Comparison of ENCODE assay signal across 16 mouse cellular contexts in genomic region chr5:90876471-90877172, GRCm38 (mm10). TPM values are rescaled to one million over a fixed set of nuclear protein-coding genes. Genes with fewer than 3 reads are reported as not detected.
DNase-seq lines count a peak whose midpoint lies in the region; ATAC-seq and TF ChIP-seq lines count a peak whose summit lies in the region.
"Had no signal": no experiment of that assay in that cellular context is flagged by ENCODE, and none has a peak within 500 bp of the region (broad histone marks: within the 10 kb centered on the region; RNA-seq: fewer than 3 reads in every experiment).

No protein-coding gene starts in this region.

- no peak overlapping the region for H3K9ac ChIP-seq in lung, embryonic 15.5 days
- H3K9ac ChIP-seq: forebrain, embryonic 13.5 days; hindbrain, embryonic 15.5 days; limb, embryonic 13.5 days; liver, embryonic 15.5 days; midbrain, embryonic 13.5 days had no signal

- H3K9me3 ChIP-seq in lung, embryonic 15.5 days, result no peaks in the 10 kb centered on the region
- H3K9me3 ChIP-seq: forebrain, embryonic 13.5 days; hindbrain, embryonic 15.5 days; limb, embryonic 13.5 days; liver, embryonic 15.5 days; midbrain, embryonic 13.5 days had no signal

- H3K4me3 ChIP-seq in lung, embryonic 15.5 days, result no peak overlapping the region
- no peak overlapping the region for H3K4me3 ChIP-seq in lung, adult 2 months (replicated peaks; ENCODE audit: extremely low read depth, low read depth, low read length)
- no peak overlapping the region for H3K4me3 ChIP-seq in embryonic fibroblast, embryonic 13.5 days (ENCODE audit: insufficient read depth, low read length)
- H3K4me3 ChIP-seq: forebrain, embryonic 13.5 days; hindbrain, embryonic 15.5 days; limb, embryonic 13.5 days; liver, embryonic 15.5 days; midbrain, embryonic 13.5 days had no signal

- 0 out of 2 replicates have a peak overlapping the region, but pooled peaks have one; percentile 5 for H3K27ac ChIP-seq in lung, embryonic 15.5 days
- peak overlapping the region; percentile 100 for H3K27ac ChIP-seq in embryonic fibroblast, embryonic 13.5 days (ENCODE audit: insufficient read depth, low read length)
- H3K27ac ChIP-seq: forebrain, embryonic 13.5 days; hindbrain, embryonic 15.5 days; limb, embryonic 13.5 days; liver, embryonic 15.5 days; midbrain, embryonic 13.5 days had no signal

- DNase-seq in lung, adult 2 months, result no peak
- DNase-seq in Muller cell, postnatal 12 days (ENCODE audit: inconsistent ontology term), result peak; percentile 65
- peak; percentile 24 for DNase-seq in skeletal muscle tissue, adult 2 months (ENCODE audit: low read depth, low spot score)
- DNase-seq in spleen, postnatal 10 days (ENCODE audit: low spot score in 2 of 2), result no peak
- DNase-seq in spleen, adult 18-20 months, result no peak
- DNase-seq: cerebellum, adult 9-11 months; right cerebral cortex, adult 18-20 months; thymus, postnatal 36 days had no signal

- no peaks in the 10 kb centered on the region for H3K4me1 ChIP-seq in lung, embryonic 15.5 days
- H3K4me1 ChIP-seq in lung, adult 2 months (ENCODE audit: control insufficient read depth, insufficient read depth, low read length), result no peaks in the 10 kb centered on the region
- H3K4me1 ChIP-seq in embryonic fibroblast, embryonic 13.5 days (ENCODE audit: control insufficient read depth, insufficient read depth, low read length), result peaks cover 16% of the 10 kb centered on the region
- H3K4me1 ChIP-seq: forebrain, embryonic 13.5 days; hindbrain, embryonic 15.5 days; liver, embryonic 15.5 days; midbrain, embryonic 13.5 days had no signal

- no peak overlapping the region for H3K4me2 ChIP-seq in lung, embryonic 15.5 days
- H3K4me2 ChIP-seq: forebrain, embryonic 13.5 days; hindbrain, embryonic 15.5 days; limb, embryonic 13.5 days; liver, embryonic 15.5 days; midbrain, embryonic 13.5 days had no signal

- H3K36me3 ChIP-seq in lung, embryonic 15.5 days, result no peaks in the 10 kb centered on the region
- H3K36me3 ChIP-seq: hindbrain, embryonic 15.5 days; limb, embryonic 13.5 days; liver, embryonic 15.5 days; midbrain, embryonic 13.5 days had no signal

- no peak for ATAC-seq in lung, embryonic 15.5 days (ENCODE audit: borderline replicate concordance, extremely low read depth, low FRiP score, low TSS enrichment)
- ATAC-seq: forebrain, embryonic 13.5 days; midbrain, embryonic 13.5 days had no signal

- H3K27me3 ChIP-seq in lung, embryonic 15.5 days, result no peaks in the 10 kb centered on the region
- H3K27me3 ChIP-seq: forebrain, embryonic 13.5 days; hindbrain, embryonic 15.5 days; liver, embryonic 15.5 days; midbrain, embryonic 13.5 days had no signal

- 69% methylated on average over 8 of the region's 8 CpGs for WGBS in lung, embryonic 15.5 days
- 67% methylated on average over 8 of the region's 8 CpGs for WGBS in lung, adult 2 months

- TF ChIP-seq POLR2A in lung, adult 2 months (IDR thresholded peaks at IDR 0.05; ENCODE audit: borderline replicate concordance, extremely low read depth, low read depth, low read length), result no peak
- TF ChIP-seq POLR2A in embryonic fibroblast, embryonic 13.5 days (IDR thresholded peaks at IDR 0.05; ENCODE audit: low read depth, low read length), result no peak

- TF ChIP-seq CTCF in lung, adult 2 months (IDR thresholded peaks at IDR 0.05; ENCODE audit: insufficient read depth, low read length), result no peak
- no peak for TF ChIP-seq CTCF in embryonic fibroblast, embryonic 13.5 days (IDR thresholded peaks at IDR 0.05; ENCODE audit: borderline replicate concordance, insufficient read depth, low read length)

RNA-seq across cellular contexts. Expression of gene Cxcl1, which starts 14.4 kb away (rescaled TPM):
- 0.40 and 0.69 TPM in 2 replicates for polyA plus RNA-seq in lung, embryonic 15.5 days (2015; fragmentation: Nextera tagmentation; extraction: Ambion mirVana)
- polyA plus RNA-seq in lung, adult 2 months (2012; rRNA removed), result 1.9 and 2.5 TPM in 2 replicates
- 22.0 and 40.1 TPM in 2 replicates for polyA plus RNA-seq in embryonic fibroblast, embryonic 13.5 days (2011; ENCODE audit: insufficient read length, low read depth, missing spikeins)
- polyA plus RNA-seq: forebrain, embryonic 13.5 days; midbrain, embryonic 13.5 days had no signal

RNA-seq across cellular contexts. Expression of gene Cxcl2, which starts 27.0 kb away (rescaled TPM):
- polyA plus RNA-seq in lung, embryonic 15.5 days (2015; fragmentation: Nextera tagmentation; extraction: Ambion mirVana), result not detected in 2 replicates
- 2.2 TPM in 2 replicates for polyA plus RNA-seq in lung, adult 2 months (2012; rRNA removed)
- 3.1 TPM in 1 of 2 replicates, not detected in the other for polyA plus RNA-seq in embryonic fibroblast, embryonic 13.5 days (2011; ENCODE audit: insufficient read length, low read depth, missing spikeins)
- polyA plus RNA-seq: forebrain, embryonic 13.5 days; hindbrain, embryonic 15.5 days; liver, embryonic 15.5 days; midbrain, embryonic 13.5 days; testis, adult 2 months had no signal

RNA-seq across cellular contexts. Expression of gene Mthfd2l, which starts 54.3 kb away (rescaled TPM):
- 44.2 and 45.6 TPM in 2 replicates for polyA plus RNA-seq in lung, embryonic 15.5 days (2015; fragmentation: Nextera tagmentation; extraction: Ambion mirVana)
- 21.9 and 40.0 TPM in 2 replicates for polyA plus RNA-seq in lung, adult 2 months (2012; rRNA removed)
- polyA plus RNA-seq in embryonic fibroblast, embryonic 13.5 days (2011; ENCODE audit: insufficient read length, low read depth, missing spikeins), result 18.5 and 20.1 TPM in 2 replicates

Comparison
In these comparisons a context has a peak if more than half of its experiments do, and no peak if none do; other contexts are left out.
1. DNase-seq: peak in Muller cell, postnatal 12 days (single experiment) and skeletal muscle tissue, adult 2 months (single experiment); none in lung, adult 2 months (single experiment), spleen, postnatal 10 days (0 of 2) and spleen, adult 18-20 months (0 of 2).